Mouse (Mus musculus) thymus, adult 2 months (tissue): ENCODE data around the gene Magea6. TPM values are rescaled to one million over a fixed set of nuclear protein-coding genes. Genes with fewer than 3 reads are reported as not detected.
"Not testable (repeated sequence)": the region's sequence is repeated elsewhere in the genome, so short reads cannot be mapped to it uniquely, and the experiment has no call there.

Source experiments
- DNase-seq: peaks from one replicate; pipeline ENCODE4 v3.0.0; 2021
- H3K27ac ChIP-seq: fragments of 200-500 bp; 2 replicates; pipeline ENCODE4 v1.5.1; 2012; ENCODE audit warnings: low read length, control low read depth; ENCODE audit not compliant: control insufficient read depth, insufficient read depth
- H3K27me3 ChIP-seq: fragments of 200-500 bp; 2 replicates; pipeline ENCODE4 v1.6.1; 2012; ENCODE audit warnings: mild to moderate bottlenecking, low read length, moderate library complexity, mixed read lengths; ENCODE audit not compliant: control insufficient read depth, insufficient read depth
- H3K36me3 ChIP-seq: fragments of 200-500 bp; 2 replicates; pipeline ENCODE4 v1.6.1; 2012; ENCODE audit warnings: mild to moderate bottlenecking, low read length, moderate library complexity; ENCODE audit not compliant: control insufficient read depth, insufficient read depth
- H3K4me1 ChIP-seq: fragments of 200-500 bp; replicated peaks from 2 replicates; pipeline ENCODE4 v1.6.1; 2012; ENCODE audit warnings: low read length; ENCODE audit not compliant: control insufficient read depth, insufficient read depth
- H3K4me3 ChIP-seq: fragments of 200-500 bp; 2 replicates; pipeline ENCODE4 v1.5.1; 2012; ENCODE audit warnings: mild to moderate bottlenecking, low read length, control low read depth, moderate library complexity; ENCODE audit not compliant: control insufficient read depth, insufficient read depth
- WGBS: fragments of 180-500 bp; shearing (Covaris S2); methylation state at CpG from one replicate; pipeline ENCODE4 v1.1.7; 2018; 5-methylcytosine and 5-hydroxymethylcytosine counted together
- polyA plus RNA-seq: library from polyadenylated mRNA; depleted of rRNA; stranded (reverse); fragments of >200 nt; gene quantifications from 2 replicates; pipeline ENCODE4 v1.2.3, GENCODE M21; 2012; rRNA removed

The Magea6 gene
- polyA plus RNA-seq, result not detected in 2 replicates

GRCm38 (mm10) chrX:154935887-154936286 lies at the start of gene Magea6:
Gene Magea6, minus strand, starts transcription at chrX:154935987.
- WGBS, result 67% methylated on average over 1 of the region's 1 CpGs
- not testable (repeated sequence) for DNase-seq, H3K4me3 ChIP-seq, H3K27me3 ChIP-seq, H3K27ac ChIP-seq, H3K36me3 ChIP-seq, H3K4me1 ChIP-seq

- H3K27me3 ChIP-seq, H3K27ac ChIP-seq, H3K36me3 ChIP-seq, H3K4me3 ChIP-seq, H3K4me1 ChIP-seq, DNase-seq: not testable (repeated sequence)
- 50% methylated on average over 1 of the region's 1 CpGs for WGBS
These were observed 13.6 kb upstream of the Magea6 start, which contains the start of gene Magea3 for GRCm38 (mm10) chrX:154949405-154949804. Gene Magea3, minus strand, starts transcription at chrX:154949505.

- H3K27me3 ChIP-seq, H3K36me3 ChIP-seq, H3K27ac ChIP-seq, H3K4me3 ChIP-seq, H3K4me1 ChIP-seq, DNase-seq: not testable (repeated sequence)
- WGBS, result 93% methylated on average over 3 of the region's 3 CpGs
These were observed 45.6 kb downstream of the Magea6 start, which contains the start of gene Cldn34b1 for GRCm38 (mm10) chrX:154890167-154890566. Gene Cldn34b1, minus strand, starts transcription at chrX:154890267.

Other genes with a start within 250 kb of the Magea6 start
- not detected in 2 replicates for gene Cldn34b1, start 45.7 kb downstream of the Magea6 start, polyA plus RNA-seq
- not detected in 2 replicates for gene Magea3, start 13.5 kb upstream of the Magea6 start, polyA plus RNA-seq
- 0.05 TPM in 1 of 2 replicates, not detected in the other for gene Magea8, start 59.9 kb upstream of the Magea6 start, polyA plus RNA-seq
- not detected in 2 replicates for gene Magea5, start 127.2 kb upstream of the Magea6 start, polyA plus RNA-seq
- gene Magea1, start 153.8 kb upstream of the Magea6 start, polyA plus RNA-seq, result not detected in 2 replicates
- not detected in 2 replicates for gene Magea2, start 157.7 kb upstream of the Magea6 start, polyA plus RNA-seq
- gene Cldn34b2, start 192.4 kb upstream of the Magea6 start, polyA plus RNA-seq, result 0.11 TPM in 1 of 2 replicates, not detected in the other